Mouse (Mus musculus) ES-E14 (cell line): ENCODE results near the gene Med1.
"Not testable (repeated sequence)": the region's sequence is repeated elsewhere in the genome, so short reads cannot be mapped to it uniquely, and the experiment has no call there.

Experiments
- CHD2 ChIP-seq: IDR thresholded peaks from 2 replicates; pipeline ENCODE4 v1.6.1; 2014; ENCODE audit warnings: mild to moderate bottlenecking, low read depth, low read length, inconsistent platforms
- HCFC1 ChIP-seq: IDR thresholded peaks from 2 replicates; pipeline ENCODE4 v1.6.1; 2012; ENCODE audit warnings: low read length, inconsistent platforms, borderline replicate concordance; ENCODE audit not compliant: insufficient read depth
- MAFK ChIP-seq: IDR thresholded peaks from 2 replicates; pipeline ENCODE4 v1.6.1; 2014; ENCODE audit warnings: mild to moderate bottlenecking, low read depth, low read length, inconsistent platforms; ENCODE audit not compliant: insufficient read depth
- ZNF384 ChIP-seq: IDR thresholded peaks from 2 replicates; pipeline ENCODE4 v1.6.1; 2012; ENCODE audit warnings: low read depth, low read length, inconsistent platforms

GRCm38 (mm10) chr11:98182149-98182548 is 10.9 kb downstream of the Med1 start:
- TF ChIP-seq MAFK, result 0 out of 2 replicates have a peak, but pooled peaks have one; percentile 35
- TF ChIP-seq HCFC1, CHD2, ZNF384: not testable (repeated sequence)
